Mouse (Mus musculus) stomach, embryonic 16.5 days (tissue): ENCODE measurements around the gene Lmnb2. TPM values are rescaled to one million over a fixed set of nuclear protein-coding genes. Genes with fewer than 3 reads are reported as not detected.

Source experiments
- ATAC-seq: fragments of 200-750 bp; cut with Nextera tagmentation; 2 replicates; pipeline ENCODE4 v1.8.0; 2017; ENCODE audit warnings: moderate number of reproducible peaks, moderate TSS enrichment; ENCODE audit not compliant: insufficient read depth, low FRiP score
- H3K27ac ChIP-seq: fragments of 300-500 bp; sonication (generic); 2 replicates; pipeline ENCODE4 v1.5.1; 2014; ENCODE audit warnings: low read length
- H3K27me3 ChIP-seq: fragments of 300-500 bp; sonication (generic); 2 replicates; pipeline ENCODE4 v1.6.1; 2014; ENCODE audit warnings: low read length, control low read depth, mixed read lengths; ENCODE audit not compliant: control insufficient read depth, insufficient read depth
- H3K36me3 ChIP-seq: fragments of 300-500 bp; sonication (generic); 2 replicates; pipeline ENCODE4 v1.6.1; 2014; ENCODE audit warnings: low read length; ENCODE audit not compliant: control insufficient read depth, insufficient read depth
- H3K4me1 ChIP-seq: fragments of 300-500 bp; sonication (generic); 2 replicates; pipeline ENCODE4 v1.6.1; 2014; ENCODE audit warnings: low read length, control low read depth, mixed read lengths; ENCODE audit not compliant: control insufficient read depth, insufficient read depth
- H3K4me2 ChIP-seq: fragments of 300-500 bp; sonication (generic); 2 replicates; pipeline ENCODE4 v1.6.1; 2014; ENCODE audit warnings: low read depth, low read length, mixed read lengths
- H3K4me3 ChIP-seq: fragments of 300-500 bp; sonication (generic); replicated peaks from 2 replicates; pipeline ENCODE4 v1.5.1; 2014; ENCODE audit warnings: mild to moderate bottlenecking, low read length
- H3K9ac ChIP-seq: fragments of 300-500 bp; sonication (generic); 2 replicates; pipeline ENCODE4 v1.6.1; 2014; ENCODE audit warnings: low read length
- H3K9me3 ChIP-seq: fragments of 300-500 bp; sonication (generic); replicated peaks from 2 replicates; pipeline ENCODE4 v1.6.1; 2016; ENCODE audit warnings: low read length, control low read depth; ENCODE audit not compliant: control insufficient read depth
- WGBS: fragments of 180-500 bp; shearing (Covaris S2); extraction: QIAGEN DNeasy Blood & Tissue Kit; methylation state at CpG from one replicate; pipeline ENCODE4 v1.1.7; 2014; 5-methylcytosine and 5-hydroxymethylcytosine counted together
- polyA plus RNA-seq: library from polyadenylated mRNA; unstranded; fragments of >200 nt; fragmentation: Nextera tagmentation; extraction: Ambion mirVana; gene quantifications from 2 replicates; pipeline ENCODE4 v1.2.1, GENCODE M21; 2015

The Lmnb2 gene
- 43.4 and 43.9 TPM in 2 replicates for polyA plus RNA-seq

- Histone ChIP-seq H3K4me1 (peaks cover 24% of the 10 kb centered on the region), H3K4me2 (peak within 1 kb of the TSS; percentile 95), H3K36me3 (no peaks in the 10 kb centered on the region), H3K27ac (peak within 1 kb of the TSS; percentile 79), H3K4me3 (peak within 1 kb of the TSS; percentile 97), H3K9me3 (no peaks in the 10 kb centered on the region), H3K9ac (peak within 1 kb of the TSS; percentile 93), H3K27me3 (no peaks in the 10 kb centered on the region)
- ATAC-seq: peak; percentile 38; the same call in 1 of the 2 replicates
- under 1% methylated on average over 61 of the region's 61 CpGs for WGBS
Observed at GRCm38 (mm10) chr10:80917779-80918434, at the start of gene Lmnb2. Gene Lmnb2, minus strand, starts transcription at chr10:80918245.

DNA sequence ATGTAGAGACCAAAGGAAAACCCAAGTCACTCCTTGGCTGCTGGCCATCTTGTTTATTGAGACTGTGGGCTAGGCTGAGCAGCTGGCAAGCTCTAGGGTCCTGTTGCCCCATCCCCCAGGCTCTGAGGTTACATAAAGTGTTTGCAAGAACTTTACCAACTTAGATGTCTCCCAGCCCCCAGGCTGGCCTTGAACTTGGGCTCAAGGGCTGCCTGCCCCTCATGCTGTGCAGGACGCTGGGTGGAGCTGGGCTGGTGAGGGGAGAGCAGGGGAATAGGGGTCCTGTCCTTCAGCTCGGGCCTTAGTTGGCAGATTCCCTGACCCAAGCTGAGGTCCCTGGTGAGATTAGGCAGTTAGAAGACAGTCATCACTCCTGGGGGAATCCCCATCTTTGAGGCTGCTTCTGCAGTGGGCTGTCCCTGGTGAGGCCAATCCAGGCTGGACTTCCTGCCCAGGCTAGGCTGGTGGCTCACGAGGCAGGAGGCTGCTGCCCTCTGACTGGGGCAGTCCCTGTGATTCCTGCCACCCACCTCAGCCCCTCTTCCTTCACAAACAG is 49.1 kb upstream of the Lmnb2 start:
- no peaks in the 10 kb centered on the region for H3K27me3 ChIP-seq

GRCm38 (mm10) chr10:80966296-80966695 is 48.3 kb upstream of the Lmnb2 start:
- H3K4me2 ChIP-seq: no peak overlapping the region
- no peak overlapping the region for H3K9ac ChIP-seq
- H3K27me3 ChIP-seq: no peaks in the 10 kb centered on the region
- peaks cover 36% of the 10 kb centered on the region for H3K4me1 ChIP-seq
- 27% methylated on average over 12 of the region's 12 CpGs for WGBS
- no peak for ATAC-seq
- no peak overlapping the region for H3K27ac ChIP-seq
- no peak overlapping the region for H3K4me3 ChIP-seq
- H3K36me3 ChIP-seq: no peaks in the 10 kb centered on the region
- no peaks in the 10 kb centered on the region for H3K9me3 ChIP-seq

More for the DNA sequence above, 49.1 kb upstream of the Lmnb2 start:
- WGBS: 48% methylated on average over 3 of the region's 3 CpGs
- Histone ChIP-seq H3K4me3 (no peak overlapping the region), H3K9ac (no peak overlapping the region; the same call in 1 of the 2 replicates), H3K36me3 (no peaks in the 10 kb centered on the region), H3K9me3 (no peaks in the 10 kb centered on the region), H3K4me1 (peaks cover 27% of the 10 kb centered on the region), H3K27ac (no peak overlapping the region), H3K4me2 (no peak overlapping the region)
- no peak for ATAC-seq

- no peaks in the 10 kb centered on the region for H3K36me3 ChIP-seq
- no peak overlapping the region for H3K4me2 ChIP-seq
- H3K27me3 ChIP-seq: no peaks in the 10 kb centered on the region
- H3K9me3 ChIP-seq: no peaks in the 10 kb centered on the region
- H3K4me1 ChIP-seq: peaks cover 41% of the 10 kb centered on the region
- ATAC-seq: no peak
- H3K4me3 ChIP-seq: no peak overlapping the region
- H3K27ac ChIP-seq: peak overlapping the region; percentile 46
- WGBS: 42% methylated on average over 12 of the region's 12 CpGs
- H3K9ac ChIP-seq: peak overlapping the region; percentile 41
Observed at GRCm38 (mm10) chr10:80963031-80963975, 45.3 kb upstream of the Lmnb2 start.

DNA sequence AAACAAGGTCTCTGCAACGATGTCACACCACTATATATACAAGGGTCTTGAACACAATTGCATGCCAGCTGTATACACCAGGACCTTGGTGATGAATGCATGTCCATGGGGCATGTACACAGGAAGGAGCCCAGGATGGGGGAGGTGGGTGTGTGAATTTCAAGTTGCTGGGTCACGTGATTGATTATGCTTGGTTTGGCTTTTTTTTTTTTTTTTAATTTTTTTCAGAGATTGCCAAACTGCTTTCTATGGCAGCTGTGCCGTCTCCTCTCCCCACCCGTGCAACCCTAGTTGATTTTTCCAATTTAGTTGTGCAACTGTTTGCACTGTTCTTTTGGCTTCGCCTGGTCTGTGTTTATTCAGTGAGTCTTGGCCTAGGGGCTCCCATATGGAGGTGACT is 44.5 kb upstream of the Lmnb2 start:
- H3K27me3 ChIP-seq: no peaks in the 10 kb centered on the region
- peak overlapping the region; percentile 86 for H3K27ac ChIP-seq
- H3K9ac ChIP-seq: 0 out of 2 replicates have a peak overlapping the region, but pooled peaks have one; percentile 41
- 43% methylated on average over 5 of the region's 5 CpGs for WGBS
- H3K4me2 ChIP-seq: no peak overlapping the region
- no peak overlapping the region for H3K4me3 ChIP-seq
- H3K4me1 ChIP-seq: peaks cover 41% of the 10 kb centered on the region
- no peak for ATAC-seq
- H3K36me3 ChIP-seq: no peaks in the 10 kb centered on the region
- no peaks in the 10 kb centered on the region for H3K9me3 ChIP-seq

DNA sequence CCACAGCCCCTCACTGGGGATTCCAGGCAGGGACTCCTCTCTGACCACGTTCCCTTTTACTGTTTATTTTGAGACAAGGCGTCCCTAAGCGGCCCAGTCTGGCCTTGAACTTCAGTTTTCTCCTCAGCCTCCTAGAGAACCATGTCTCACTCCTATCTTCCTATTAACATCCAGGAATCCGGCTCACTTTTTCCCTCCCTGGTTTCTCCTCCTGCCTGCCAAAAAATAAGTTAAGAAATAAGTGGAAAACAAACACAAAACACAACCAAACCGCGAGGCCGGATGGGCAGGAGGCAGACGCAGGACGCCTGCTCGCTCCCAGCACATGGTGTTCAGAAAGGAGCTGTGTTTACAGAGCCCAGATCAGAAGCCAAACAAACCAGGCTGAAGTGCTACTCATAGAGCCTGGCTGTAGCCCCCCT is 44.0 kb upstream of the Lmnb2 start:
- no peaks in the 10 kb centered on the region for H3K36me3 ChIP-seq
- ATAC-seq: peak; percentile 38
- WGBS: 14% methylated on average over 10 of the region's 10 CpGs
- no peak overlapping the region for H3K4me3 ChIP-seq
- peak overlapping the region; percentile 27 for H3K9ac ChIP-seq
- no peaks in the 10 kb centered on the region for H3K27me3 ChIP-seq
- no peaks in the 10 kb centered on the region for H3K9me3 ChIP-seq
- H3K27ac ChIP-seq: peak overlapping the region; percentile 86
- no peak overlapping the region for H3K4me2 ChIP-seq
- H3K4me1 ChIP-seq: peaks cover 39% of the 10 kb centered on the region

- peak; percentile 62; the same call in 1 of the 2 replicates for ATAC-seq
- no peak overlapping the region for H3K4me3 ChIP-seq
- WGBS: 13% methylated on average over 15 of the region's 16 CpGs
- peak overlapping the region; percentile 86 for H3K27ac ChIP-seq
- H3K9ac ChIP-seq: no peak overlapping the region; the same call in 1 of the 2 replicates
- H3K4me2 ChIP-seq: 0 out of 2 replicates have a peak overlapping the region, but pooled peaks have one; percentile 12
- no peaks in the 10 kb centered on the region for H3K9me3 ChIP-seq
- peaks cover 34% of the 10 kb centered on the region for H3K4me1 ChIP-seq
- no peaks in the 10 kb centered on the region for H3K36me3 ChIP-seq
- H3K27me3 ChIP-seq: no peaks in the 10 kb centered on the region
Observed at GRCm38 (mm10) chr10:80960551-80961508, 42.8 kb upstream of the Lmnb2 start.

GRCm38 (mm10) chr10:80958979-80959637 is 41.1 kb upstream of the Lmnb2 start:
- no peak overlapping the region for H3K4me2 ChIP-seq
- no peak overlapping the region for H3K4me3 ChIP-seq
- no peak overlapping the region for H3K27ac ChIP-seq
- H3K36me3 ChIP-seq: no peaks in the 10 kb centered on the region
- H3K9ac ChIP-seq: no peak overlapping the region
- H3K9me3 ChIP-seq: no peaks in the 10 kb centered on the region
- peaks cover 48% of the 10 kb centered on the region for H3K4me1 ChIP-seq
- no peaks in the 10 kb centered on the region for H3K27me3 ChIP-seq
- no peak for ATAC-seq
- 91% methylated on average over 5 of the region's 5 CpGs for WGBS
